16 mouse cellular contexts compared by ENCODE assay signal in the genomic region with DNA sequence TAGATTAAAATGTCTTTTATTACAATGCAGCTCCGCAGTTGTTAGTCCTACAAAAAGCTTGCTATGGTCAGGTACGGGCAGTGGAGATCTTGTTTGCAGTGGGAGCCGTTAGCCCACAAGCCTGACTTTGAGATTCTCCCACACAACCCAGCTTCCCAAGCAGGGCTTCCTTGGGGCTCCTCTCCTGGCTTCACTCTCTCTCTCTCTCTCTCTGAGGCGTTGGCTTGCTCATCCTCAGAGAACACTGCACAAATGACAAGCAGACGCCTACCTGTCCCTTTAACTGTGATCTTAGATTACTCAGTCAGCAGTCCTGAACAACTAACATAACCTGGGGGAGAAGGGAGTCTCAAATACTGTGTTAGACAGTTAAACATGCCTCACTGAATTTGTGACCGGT.
"Had no signal": no experiment of that assay in that cellular context is flagged by ENCODE, and none has a peak within 500 bp of the region (broad histone marks: within the 10 kb centered on the region; RNA-seq: fewer than 3 reads in every experiment).

No protein-coding gene starts in this region.

- H3K4me1 ChIP-seq: lung, embryonic 15.5 days; midbrain, embryonic 13.5 days; midbrain, embryonic 15.5 days; neural tube, embryonic 12.5 days; stomach, embryonic 15.5 days had no signal

- H3K36me3 ChIP-seq: lung, embryonic 15.5 days; midbrain, embryonic 13.5 days; midbrain, embryonic 15.5 days; neural tube, embryonic 12.5 days; stomach, embryonic 15.5 days had no signal

- H3K4me3 ChIP-seq: lung, embryonic 15.5 days; megakaryocyte, embryonic 14.5 days; midbrain, embryonic 13.5 days; midbrain, embryonic 15.5 days; neural tube, embryonic 12.5 days; stomach, embryonic 15.5 days had no signal

- H3K27ac ChIP-seq: lung, embryonic 15.5 days; macrophage; midbrain, embryonic 13.5 days; midbrain, embryonic 15.5 days; neural tube, embryonic 12.5 days; stomach, embryonic 15.5 days; stomach, postnatal 0 days had no signal

- H3K27me3 ChIP-seq: lung, embryonic 15.5 days; megakaryocyte, embryonic 14.5 days; midbrain, embryonic 13.5 days; midbrain, embryonic 15.5 days; neural tube, embryonic 12.5 days; stomach, embryonic 15.5 days had no signal

- DNase-seq: liver, postnatal 0 days; lung, adult 2 months; lung, postnatal 14 days; lung, postnatal 36 days; right cerebral cortex, postnatal 25 days; thymus, adult 2 months; thymus, postnatal 25 days; thymus, postnatal 4 days had no signal
